Mouse (Mus musculus) adrenal gland, postnatal 36 days (tissue): ENCODE results near the gene Pnp2. TPM values are rescaled to one million over a fixed set of nuclear protein-coding genes. Genes with fewer than 3 reads are reported as not detected.

Experiments used
- DNase-seq, 2 experiments: peaks; one replicate each; pipeline ENCODE4 v3.0.0; 2021; ENCODE audit warnings: mixed read lengths in 1 of 2
- total RNA-seq, 2 experiments: library from RNA; stranded (reverse); gene quantifications; 2 replicates each; pipeline ENCODE4 v1.2.3; 2021

Gene Pnp2
- total RNA-seq, 2 experiments from 2014 or later, result 2.1 to 2.9 TPM

DNA sequence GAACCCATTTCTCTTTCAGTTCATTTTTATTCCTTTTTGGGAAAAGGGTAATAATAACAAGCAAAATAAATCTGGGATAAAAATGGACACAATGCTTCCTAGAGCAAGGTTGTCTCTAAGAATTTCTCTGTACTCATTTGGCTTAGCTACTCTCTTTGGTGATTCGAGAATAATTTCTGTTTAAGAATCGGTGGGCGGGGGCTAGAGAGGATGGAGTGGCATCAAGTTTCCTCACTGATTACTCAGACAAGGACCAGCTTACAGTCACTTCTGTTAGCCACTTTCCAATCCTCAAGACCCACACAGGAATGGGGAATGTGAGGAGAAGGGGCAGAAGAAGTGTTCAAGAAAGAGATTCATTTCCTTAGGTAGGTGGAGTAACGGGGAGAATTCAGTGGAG, 53.0 kb downstream of the Pnp2 start:
- no peak for DNase-seq

DNA sequence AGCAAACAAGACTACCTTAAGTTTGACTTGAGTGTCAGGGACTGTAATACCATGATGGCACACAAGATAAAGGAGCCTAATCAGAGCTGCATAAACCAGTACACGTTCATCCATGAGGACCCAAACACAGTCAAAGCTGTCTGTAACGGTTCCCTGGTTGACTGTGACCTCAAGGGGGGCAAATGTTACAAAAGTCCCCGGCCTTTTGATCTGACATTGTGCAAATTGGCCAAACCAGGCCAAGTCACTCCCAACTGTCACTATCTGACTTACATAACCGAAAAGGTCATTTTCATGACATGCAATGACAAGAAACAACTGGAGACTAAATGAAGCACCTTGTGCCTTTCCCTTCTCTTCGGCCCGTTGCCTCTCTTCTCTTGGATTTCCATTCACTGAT, 53.8 kb downstream of the Pnp2 start:
- peak in 1 of 2 experiments; percentile 32 for DNase-seq

Other genes starting within 250 kb of the Pnp2 start
- not detected for gene Olfr748, start 248.6 kb upstream of the Pnp2 start, total RNA-seq
- gene Olfr749, start 210.9 kb upstream of the Pnp2 start, total RNA-seq, result not detected
- gene Ttc5, start 170.5 kb upstream of the Pnp2 start, total RNA-seq, result 10 to 100 TPM; 30.8 to 46.9 TPM
- not detected for gene Ccnb1ip1, start 148.3 kb upstream of the Pnp2 start, total RNA-seq
- 10 to 100 TPM; 24.1 to 24.4 TPM for gene Parp2, start 148.2 kb upstream of the Pnp2 start, total RNA-seq
- gene Tep1, start 85.4 kb upstream of the Pnp2 start, total RNA-seq, result 10 to 100 TPM; 18.2 to 21.6 TPM
- under 1 TPM; 0.50 to 0.63 TPM for gene Klhl33, start 58.5 kb upstream of the Pnp2 start, total RNA-seq
- 10 to 100 TPM; 42.9 to 57.8 TPM for gene Osgep, start 31.1 kb upstream of the Pnp2 start, total RNA-seq
- gene Apex1, start 31.0 kb upstream of the Pnp2 start, total RNA-seq, result 10 to 100 TPM; 61.0 to 89.4 TPM
- 10 to 100 TPM; 58.5 to 65.6 TPM for gene Pip4p1, start 25.1 kb upstream of the Pnp2 start, total RNA-seq
- 10 to 100 TPM; 43.1 to 45.2 TPM for gene Pnp, start 24.9 kb upstream of the Pnp2 start, total RNA-seq
- 10 to 100 TPM; 37.6 to 46.1 TPM for gene Gm49342, start 11.5 kb upstream of the Pnp2 start, total RNA-seq
- under 1 TPM; 0.23 to 0.26 TPM for gene Rnase10, start 51.8 kb downstream of the Pnp2 start, total RNA-seq
- not detected for gene Rnase9, start 85.9 kb downstream of the Pnp2 start, total RNA-seq
- gene Rnase11, start 94.2 kb downstream of the Pnp2 start, total RNA-seq, result not detected
- not detected for gene Rnase12, start 101.7 kb downstream of the Pnp2 start, total RNA-seq
- not detected for gene Olfr750, start 118.4 kb downstream of the Pnp2 start, total RNA-seq
- gene Rnase4, start 135.1 kb downstream of the Pnp2 start, total RNA-seq, result 10 to 100 TPM; 40.6 to 52.3 TPM
- gene Ang, start 135.2 kb downstream of the Pnp2 start, total RNA-seq, result 1 to 10 TPM; 5.5 to 5.8 TPM
- gene Eddm3b, start 158.4 kb downstream of the Pnp2 start, total RNA-seq, result not detected
- 1 to 10 TPM in 1 of 2 experiments, under 1 TPM in 1; 0.46 to 1.4 TPM for gene Rnase6, start 167.9 kb downstream of the Pnp2 start, total RNA-seq
- not detected for gene Rnase1, start 190.8 kb downstream of the Pnp2 start, total RNA-seq
- gene Rnase2b, start 206.3 kb downstream of the Pnp2 start, total RNA-seq, result not detected
- gene Ang2, start 243.2 kb downstream of the Pnp2 start, total RNA-seq, result not detected
- gene Ear14, start 247.4 kb downstream of the Pnp2 start, total RNA-seq, result not detected